Comparison of ENCODE assay signal across 7 mouse cellular contexts in the genomic region with DNA sequence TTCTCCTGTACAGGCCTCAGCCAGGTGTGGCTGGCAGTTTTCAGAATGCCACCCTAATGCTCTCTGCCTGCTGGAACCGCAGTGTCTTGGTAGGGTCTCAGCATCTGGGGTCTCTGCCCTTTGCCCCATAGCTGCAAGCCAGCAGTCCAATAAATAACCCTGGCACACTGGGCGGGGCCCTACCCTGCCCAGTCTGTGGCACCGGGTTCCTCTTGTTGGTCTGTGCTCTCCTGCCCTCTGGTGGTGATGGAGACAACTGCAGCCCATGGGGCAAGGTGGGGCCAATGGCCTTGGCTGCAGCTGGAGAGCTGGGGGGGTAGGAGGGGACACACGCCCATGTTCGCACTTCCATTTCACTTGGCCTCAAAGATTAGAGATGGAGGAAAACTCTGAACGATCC.
DNase-seq lines count a peak whose midpoint lies in the region; ATAC-seq and TF ChIP-seq lines count a peak whose summit lies in the region.

No protein-coding gene starts in this region.

- H3K27ac ChIP-seq in intestine, postnatal 0 days (ENCODE audit: low read depth, low read length), result no peak overlapping the region
- H3K27ac ChIP-seq in midbrain, embryonic 15.5 days, result no peak overlapping the region

- WGBS in intestine, postnatal 0 days, result 11% methylated on average over 6 of the region's 6 CpGs
- 30% methylated on average over 6 of the region's 6 CpGs for WGBS in midbrain, embryonic 15.5 days

- no peak overlapping the region for H3K4me3 ChIP-seq in intestine, postnatal 0 days (ENCODE audit: low read depth, low read length)
- H3K4me3 ChIP-seq in midbrain, embryonic 15.5 days, result no peak overlapping the region

- no peaks in the 10 kb centered on the region for H3K36me3 ChIP-seq in intestine, postnatal 0 days (ENCODE audit: control insufficient read depth, insufficient read depth)
- H3K36me3 ChIP-seq in midbrain, embryonic 15.5 days (replicated peaks), result no peaks in the 10 kb centered on the region

- ATAC-seq in common myeloid progenitor, adult 5-6 weeks (replicated peaks; ENCODE audit: low read depth, poor library complexity, severe bottlenecking), result peak; percentile 99
- ATAC-seq in intestine, postnatal 0 days, result peak; percentile 55
- peak; percentile 43; the same call in 1 of the 2 replicates for ATAC-seq in midbrain, embryonic 15.5 days (replicated peaks)

- H3K9me3 ChIP-seq in intestine, postnatal 0 days (ENCODE audit: control insufficient read depth), result no peaks in the 10 kb centered on the region
- no peaks in the 10 kb centered on the region for H3K9me3 ChIP-seq in midbrain, embryonic 15.5 days

- H3K27me3 ChIP-seq in intestine, postnatal 0 days (replicated peaks; ENCODE audit: control insufficient read depth, insufficient read depth, low read length), result no peaks in the 10 kb centered on the region
- H3K27me3 ChIP-seq in midbrain, embryonic 15.5 days (replicated peaks), result no peaks in the 10 kb centered on the region

- intact Hi-C loops in left cerebral cortex, postnatal 36 days (cut with DNase I), result loop anchor here (2.0 to 5.0 kb wide), 4 partner anchors 91 to 336 kb away; no protein-coding TSS in a partner anchor

- TF ChIP-seq CTCF in intestine, postnatal 0 days (IDR thresholded peaks at IDR 0.05; ENCODE audit: low read depth), result peak; percentile 99

- DNase-seq in adrenal gland, adult 2 months, result peak; percentile 77
- DNase-seq in gastrocnemius, postnatal 10 days, result peak; percentile 85
- DNase-seq in left cerebral cortex, postnatal 36 days (ENCODE audit: low spot score in 2 of 2), result peak; percentile 79 to 82
- peak; percentile 25 to 67 for DNase-seq in spleen, adult 18-20 months

- no peak overlapping the region for H3K9ac ChIP-seq in intestine, postnatal 0 days (ENCODE audit: low read depth, low read length)
- no peak overlapping the region for H3K9ac ChIP-seq in midbrain, embryonic 15.5 days

- H3K4me1 ChIP-seq in intestine, postnatal 0 days (replicated peaks; ENCODE audit: control insufficient read depth, insufficient read depth, low read length), result no peaks in the 10 kb centered on the region
- no peaks in the 10 kb centered on the region for H3K4me1 ChIP-seq in midbrain, embryonic 15.5 days

- no peak overlapping the region for H3K4me2 ChIP-seq in intestine, postnatal 0 days (replicated peaks; ENCODE audit: low read depth)
- no peak overlapping the region for H3K4me2 ChIP-seq in midbrain, embryonic 15.5 days

Comparison
In these comparisons a context has a peak if more than half of its experiments do, and no peak if none do; other contexts are left out.
1. ATAC-seq: peak in every context shown above with its lines; median percentile 99 in common myeloid progenitor, adult 5-6 weeks; 55 in intestine, postnatal 0 days; 43 in midbrain, embryonic 15.5 days.